Mouse (Mus musculus) frontal cortex, adult (tissue): Measurements from ENCODE around the gene Olfr857.
"Not testable (repeated sequence)": the region's sequence is repeated elsewhere in the genome, so short reads cannot be mapped to it uniquely, and the experiment has no call there.

Experiments
- ATAC-seq: cut with Nextera tagmentation; 2 replicates; pipeline ENCODE4 v1.9.2; 2017; ENCODE audit warnings: mild to moderate bottlenecking, moderate library complexity, mixed read lengths; ENCODE audit not compliant: low TSS enrichment

The Olfr857 gene

DNA sequence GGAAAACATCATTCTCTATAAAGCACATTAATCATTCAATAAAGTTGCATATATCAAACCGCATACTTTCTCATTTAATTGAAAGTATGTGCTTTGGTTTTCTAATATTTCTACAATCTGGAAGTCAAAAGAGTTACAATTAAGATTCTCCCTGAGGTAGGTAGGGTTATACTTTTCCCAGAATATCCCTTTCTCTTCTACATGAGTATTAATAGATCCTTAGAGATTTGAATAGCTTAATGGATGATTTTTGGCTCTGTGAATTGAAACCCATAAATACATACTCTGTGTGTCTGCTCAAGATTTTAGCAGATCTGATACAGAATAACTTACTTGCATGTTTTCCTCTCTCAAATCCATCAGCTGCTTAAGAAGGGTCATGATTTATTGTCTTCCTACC is at the start of gene Olfr857:
Olfr857 (plus strand) TSS at position 301 of the 400 bp plus-strand sequence.
- ATAC-seq, result no peak

DNA sequence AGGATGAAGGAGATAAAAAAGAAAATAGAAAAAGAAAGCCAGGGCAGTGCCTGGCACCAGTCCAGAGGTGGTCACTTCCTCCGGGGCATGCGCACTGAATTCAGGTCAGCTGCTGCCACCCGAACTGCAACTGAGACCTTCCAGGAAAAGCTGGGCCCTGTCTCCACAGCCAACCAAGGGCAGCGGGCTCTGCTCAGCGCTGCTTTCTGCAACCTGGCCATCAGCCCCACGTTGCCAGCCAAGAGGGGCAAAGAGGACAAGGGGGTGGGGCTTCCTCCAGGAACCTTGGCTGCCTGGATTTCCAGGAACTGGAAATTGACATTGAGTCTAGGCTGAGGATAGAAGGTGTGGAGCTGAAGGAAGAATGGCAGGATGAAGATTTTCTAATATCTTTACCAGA is 19.0 kb upstream of the Olfr857 start:
- ATAC-seq, result no peak

DNA sequence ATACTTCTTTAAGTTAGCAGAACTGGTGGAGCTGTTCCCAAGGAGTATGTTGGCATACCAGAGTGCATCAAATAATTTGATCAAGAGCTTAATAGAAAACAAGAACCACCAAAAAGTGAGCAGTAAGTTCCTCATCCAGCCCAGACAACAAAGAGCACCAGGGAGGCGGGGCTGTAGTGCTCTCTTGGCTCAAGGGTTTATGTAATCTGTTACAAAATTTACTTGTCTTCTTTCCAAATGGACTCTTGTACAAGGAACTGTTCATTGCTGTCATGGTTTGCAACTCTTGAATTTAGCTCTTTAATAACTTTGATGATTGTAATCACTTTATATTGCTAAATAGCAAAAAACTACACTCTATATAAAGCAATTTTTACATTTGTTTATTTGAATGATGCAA is 17.8 kb upstream of the Olfr857 start:
- ATAC-seq, result no peak

DNA sequence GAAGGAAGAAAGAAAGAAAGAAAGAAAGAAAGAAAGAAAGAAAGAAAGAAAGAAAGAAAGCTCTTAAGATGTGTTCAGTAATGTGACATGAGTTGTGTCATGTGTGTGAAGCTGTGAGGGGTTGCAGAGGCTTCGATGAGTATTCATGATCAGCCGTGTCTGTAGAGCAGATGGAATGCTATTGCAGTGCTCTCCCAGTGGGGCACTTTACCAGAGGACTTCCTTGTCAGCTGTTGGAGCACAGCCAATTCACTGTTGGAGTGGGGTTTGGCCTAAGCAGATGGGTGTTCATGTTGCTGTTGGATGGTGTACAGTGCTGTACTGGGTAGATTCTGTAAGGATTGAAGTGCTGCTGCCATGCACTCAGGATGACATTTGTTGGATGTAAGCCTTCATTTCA is 16.8 kb upstream of the Olfr857 start:
- no peak for ATAC-seq

DNA sequence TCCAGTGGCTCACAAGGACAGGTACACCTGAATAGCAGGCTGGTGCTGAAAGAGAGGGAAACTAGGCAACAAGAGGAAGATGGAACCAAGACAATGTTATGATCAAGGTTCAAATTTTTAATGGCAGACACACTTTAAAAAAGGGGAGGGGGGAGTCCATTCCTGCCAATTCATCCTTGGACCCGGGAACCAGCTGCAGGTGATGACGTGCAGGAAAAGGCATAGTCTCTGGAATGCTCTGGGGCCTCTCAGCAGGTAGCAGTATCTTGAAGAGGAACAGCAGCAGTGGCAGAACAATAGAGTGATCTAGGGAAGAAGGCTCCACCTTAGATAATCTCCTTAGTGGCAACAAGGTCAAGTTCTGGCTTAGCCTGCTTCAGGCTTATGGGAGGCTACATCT is 14.9 kb upstream of the Olfr857 start:
- not testable (repeated sequence) for ATAC-seq

DNA sequence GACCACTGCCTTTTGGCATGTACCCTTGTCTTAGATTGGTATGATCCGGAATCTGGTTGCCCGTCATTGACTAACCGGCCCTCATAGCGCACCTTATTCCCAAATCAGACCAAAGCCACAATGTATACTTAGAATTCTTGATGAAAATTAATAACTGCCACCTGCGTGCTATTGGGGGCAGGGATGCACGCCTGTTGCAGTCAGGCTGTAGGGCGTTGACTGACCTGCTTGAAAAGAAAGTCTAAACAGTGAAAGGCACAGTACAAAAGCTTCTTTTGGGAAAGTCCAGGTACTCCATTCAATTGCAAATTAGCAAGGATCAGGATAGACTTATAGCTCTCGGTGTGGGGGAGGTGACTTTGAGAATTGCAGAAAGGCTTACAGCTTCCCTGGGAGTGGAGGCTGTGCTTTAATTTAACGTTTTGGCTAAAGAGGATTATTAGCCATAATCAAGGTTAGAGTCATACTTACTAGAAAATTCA is 14.3 kb upstream of the Olfr857 start:
- not testable (repeated sequence) for ATAC-seq

DNA sequence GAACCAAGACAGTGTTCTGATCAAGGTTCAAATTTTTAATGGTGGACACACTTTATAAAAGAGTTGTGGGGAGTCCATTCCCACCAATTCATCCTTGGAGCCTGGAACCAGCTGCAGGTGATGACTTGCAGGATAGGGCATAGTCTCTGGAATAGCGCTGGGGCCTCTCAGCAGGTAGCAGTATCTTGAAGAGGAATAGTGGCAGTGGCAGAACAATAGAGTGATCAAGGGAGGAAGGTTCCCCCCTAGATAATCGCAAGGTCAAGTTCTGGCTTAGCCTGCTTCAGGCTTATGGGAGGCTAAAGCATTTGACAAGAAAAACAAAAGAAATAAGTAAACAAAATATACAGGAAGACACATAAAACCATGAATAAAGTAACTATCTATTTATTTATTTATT is 4.7 kb upstream of the Olfr857 start:
- not testable (repeated sequence) for ATAC-seq
